Mouse (Mus musculus): ENCODE data around the gene Prkar2b. TPM values are rescaled to one million over a fixed set of nuclear protein-coding genes. Genes with fewer than 3 reads are reported as not detected.

Prkar2b gene
- polyA plus RNA-seq (2015; fragmentation: Nextera tagmentation; extraction: Ambion mirVana) = 19.5 and 22.6 TPM in 2 replicates

GRCm38 (mm10) chr12:32061090-32061930 is at the start of gene Prkar2b:
Gene Prkar2b, minus strand, starts transcription at chr12:32061296.
- Histone ChIP-seq H3K4me2 (ENCODE audit: low read depth, low read length) (peak within 1 kb of the TSS; percentile 97), H3K27ac (ENCODE audit: low read length) (peak within 1 kb of the TSS; percentile 92), H3K27me3 (ENCODE audit: control insufficient read depth, insufficient read depth, low read length) (no peaks in the 10 kb centered on the region), H3K9ac (ENCODE audit: low read length) (peak within 1 kb of the TSS; percentile 89), H3K4me3 (replicated peaks; ENCODE audit: low read length) (peak within 1 kb of the TSS; percentile 85), H3K4me1 (ENCODE audit: control insufficient read depth, insufficient read depth, low read length) (peaks cover 10% of the 10 kb centered on the region; the same call in 1 of the 2 replicates), H3K9me3 (replicated peaks; ENCODE audit: control insufficient read depth, low read length) (no peaks in the 10 kb centered on the region), H3K36me3 (ENCODE audit: control insufficient read depth, insufficient read depth, low read length) (no peaks in the 10 kb centered on the region)
- peak; percentile 96 for ATAC-seq (ENCODE audit: insufficient read depth, low FRiP score)
- 1% methylated on average over 55 of the region's 64 CpGs for WGBS

GRCm38 (mm10) chr12:32109201-32109600 is 48.1 kb upstream of the Prkar2b start:
- Histone ChIP-seq H3K27ac (ENCODE audit: low read length) (no peak overlapping the region), H3K36me3 (ENCODE audit: control insufficient read depth, insufficient read depth, low read length) (no peaks in the 10 kb centered on the region), H3K27me3 (ENCODE audit: control insufficient read depth, insufficient read depth, low read length) (no peaks in the 10 kb centered on the region), H3K4me3 (replicated peaks; ENCODE audit: low read length) (no peak overlapping the region), H3K4me1 (ENCODE audit: control insufficient read depth, insufficient read depth, low read length) (peaks cover 11% of the 10 kb centered on the region; the same call in 1 of the 2 replicates), H3K4me2 (ENCODE audit: low read depth, low read length) (no peak overlapping the region), H3K9ac (ENCODE audit: low read length) (no peak overlapping the region), H3K9me3 (replicated peaks; ENCODE audit: control insufficient read depth, low read length) (no peaks in the 10 kb centered on the region)
- WGBS = 86% methylated on average over 8 of the region's 8 CpGs
- no peak for ATAC-seq (ENCODE audit: insufficient read depth, low FRiP score)

- Histone ChIP-seq H3K4me2 (ENCODE audit: low read depth, low read length) (no peak overlapping the region), H3K27ac (ENCODE audit: low read length) (no peak overlapping the region), H3K4me1 (ENCODE audit: control insufficient read depth, insufficient read depth, low read length) (no peaks in the 10 kb centered on the region), H3K9me3 (replicated peaks; ENCODE audit: control insufficient read depth, low read length) (no peaks in the 10 kb centered on the region), H3K27me3 (ENCODE audit: control insufficient read depth, insufficient read depth, low read length) (no peaks in the 10 kb centered on the region), H3K4me3 (replicated peaks; ENCODE audit: low read length) (no peak overlapping the region), H3K36me3 (ENCODE audit: control insufficient read depth, insufficient read depth, low read length) (no peaks in the 10 kb centered on the region), H3K9ac (ENCODE audit: low read length) (no peak overlapping the region)
- WGBS = 66% methylated on average over 4 of the region's 4 CpGs
- ATAC-seq (ENCODE audit: insufficient read depth, low FRiP score) = no peak
Observed at GRCm38 (mm10) chr12:32104955-32105521, 43.9 kb upstream of the Prkar2b start.

GRCm38 (mm10) chr12:32104451-32104862 is 43.4 kb upstream of the Prkar2b start:
- 74% methylated on average over 6 of the region's 6 CpGs for WGBS
- ATAC-seq (ENCODE audit: insufficient read depth, low FRiP score) = peak; percentile 79
- Histone ChIP-seq H3K9me3 (replicated peaks; ENCODE audit: control insufficient read depth, low read length) (no peaks in the 10 kb centered on the region), H3K27me3 (ENCODE audit: control insufficient read depth, insufficient read depth, low read length) (no peaks in the 10 kb centered on the region), H3K4me3 (replicated peaks; ENCODE audit: low read length) (no peak overlapping the region), H3K36me3 (ENCODE audit: control insufficient read depth, insufficient read depth, low read length) (no peaks in the 10 kb centered on the region), H3K4me1 (ENCODE audit: control insufficient read depth, insufficient read depth, low read length) (no peaks in the 10 kb centered on the region), H3K27ac (ENCODE audit: low read length) (no peak overlapping the region), H3K9ac (ENCODE audit: low read length) (no peak overlapping the region), H3K4me2 (ENCODE audit: low read depth, low read length) (no peak overlapping the region)

GRCm38 (mm10) chr12:32101306-32101705 is 40.2 kb upstream of the Prkar2b start:
- Histone ChIP-seq H3K4me2 (ENCODE audit: low read depth, low read length) (no peak overlapping the region), H3K27me3 (ENCODE audit: control insufficient read depth, insufficient read depth, low read length) (no peaks in the 10 kb centered on the region), H3K27ac (ENCODE audit: low read length) (no peak overlapping the region), H3K4me3 (replicated peaks; ENCODE audit: low read length) (no peak overlapping the region), H3K9me3 (replicated peaks; ENCODE audit: control insufficient read depth, low read length) (no peaks in the 10 kb centered on the region), H3K36me3 (ENCODE audit: control insufficient read depth, insufficient read depth, low read length) (no peaks in the 10 kb centered on the region), H3K9ac (ENCODE audit: low read length) (no peak overlapping the region), H3K4me1 (ENCODE audit: control insufficient read depth, insufficient read depth, low read length) (no peaks in the 10 kb centered on the region)
- 91% methylated on average over 4 of the region's 4 CpGs for WGBS
- no peak for ATAC-seq (ENCODE audit: insufficient read depth, low FRiP score)

- no peaks in the 10 kb centered on the region for H3K27me3 ChIP-seq (ENCODE audit: control insufficient read depth, insufficient read depth, low read length)
- no peaks in the 10 kb centered on the region for H3K4me1 ChIP-seq (ENCODE audit: control insufficient read depth, insufficient read depth, low read length)
- 63% methylated on average over 4 of the region's 4 CpGs for WGBS
Observed at GRCm38 (mm10) chr12:32099686-32100206, 38.6 kb upstream of the Prkar2b start.

GRCm38 (mm10) chr12:32098596-32098995 is 37.5 kb upstream of the Prkar2b start:
- Histone ChIP-seq H3K9ac (ENCODE audit: low read length) (no peak overlapping the region), H3K27me3 (ENCODE audit: control insufficient read depth, insufficient read depth, low read length) (no peaks in the 10 kb centered on the region), H3K36me3 (ENCODE audit: control insufficient read depth, insufficient read depth, low read length) (no peaks in the 10 kb centered on the region), H3K9me3 (replicated peaks; ENCODE audit: control insufficient read depth, low read length) (no peaks in the 10 kb centered on the region), H3K4me3 (replicated peaks; ENCODE audit: low read length) (no peak overlapping the region), H3K4me2 (ENCODE audit: low read depth, low read length) (no peak overlapping the region), H3K4me1 (ENCODE audit: control insufficient read depth, insufficient read depth, low read length) (no peaks in the 10 kb centered on the region), H3K27ac (ENCODE audit: low read length) (no peak overlapping the region)
- no peak for ATAC-seq (ENCODE audit: insufficient read depth, low FRiP score)
- WGBS = 59% methylated on average over 4 of the region's 4 CpGs

More at GRCm38 (mm10) chr12:32099686-32100206, 38.6 kb upstream of the Prkar2b start:
- no peak overlapping the region for H3K9ac ChIP-seq (ENCODE audit: low read length)
- no peak overlapping the region for H3K4me3 ChIP-seq (replicated peaks; ENCODE audit: low read length)
- H3K4me2 ChIP-seq (ENCODE audit: low read depth, low read length) = no peak overlapping the region
- no peak for ATAC-seq (ENCODE audit: insufficient read depth, low FRiP score)
- no peaks in the 10 kb centered on the region for H3K9me3 ChIP-seq (replicated peaks; ENCODE audit: control insufficient read depth, low read length)
- no peaks in the 10 kb centered on the region for H3K36me3 ChIP-seq (ENCODE audit: control insufficient read depth, insufficient read depth, low read length)
- no peak overlapping the region for H3K27ac ChIP-seq (ENCODE audit: low read length)

- no peak overlapping the region for H3K4me3 ChIP-seq (replicated peaks; ENCODE audit: low read length)
- H3K9me3 ChIP-seq (replicated peaks; ENCODE audit: control insufficient read depth, low read length) = no peaks in the 10 kb centered on the region
- H3K4me2 ChIP-seq (ENCODE audit: low read depth, low read length) = no peak overlapping the region
- no peaks in the 10 kb centered on the region for H3K27me3 ChIP-seq (ENCODE audit: control insufficient read depth, insufficient read depth, low read length)
- no peaks in the 10 kb centered on the region for H3K36me3 ChIP-seq (ENCODE audit: control insufficient read depth, insufficient read depth, low read length)
- no peak for ATAC-seq (ENCODE audit: insufficient read depth, low FRiP score)
- no peak overlapping the region for H3K9ac ChIP-seq (ENCODE audit: low read length)
- no peak overlapping the region for H3K27ac ChIP-seq (ENCODE audit: low read length)
- H3K4me1 ChIP-seq (ENCODE audit: control insufficient read depth, insufficient read depth, low read length) = no peaks in the 10 kb centered on the region
- 37% methylated on average over 1 of the region's 1 CpGs for WGBS
Observed at GRCm38 (mm10) chr12:32097107-32097506, 36.0 kb upstream of the Prkar2b start.

- H3K4me1 ChIP-seq (ENCODE audit: control insufficient read depth, insufficient read depth, low read length) = no peaks in the 10 kb centered on the region
- no peak overlapping the region for H3K4me2 ChIP-seq (ENCODE audit: low read depth, low read length)
- no peak overlapping the region for H3K9ac ChIP-seq (ENCODE audit: low read length)
- no peak overlapping the region for H3K4me3 ChIP-seq (replicated peaks; ENCODE audit: low read length)
- no peaks in the 10 kb centered on the region for H3K36me3 ChIP-seq (ENCODE audit: control insufficient read depth, insufficient read depth, low read length)
- no peak for ATAC-seq (ENCODE audit: insufficient read depth, low FRiP score)
- WGBS = 59% methylated on average over 1 of the region's 1 CpGs
- H3K27ac ChIP-seq (ENCODE audit: low read length) = no peak overlapping the region
- H3K27me3 ChIP-seq (ENCODE audit: control insufficient read depth, insufficient read depth, low read length) = no peaks in the 10 kb centered on the region
- H3K9me3 ChIP-seq (replicated peaks; ENCODE audit: control insufficient read depth, low read length) = no peaks in the 10 kb centered on the region
Observed at GRCm38 (mm10) chr12:32095164-32095563, 34.1 kb upstream of the Prkar2b start.

Data from stomach, embryonic 16.5 days (tissue).